Mouse (Mus musculus): ENCODE results near the gene Grm5. TPM values are rescaled to one million over a fixed set of nuclear protein-coding genes. Genes with fewer than 3 reads are reported as not detected.

Grm5 gene
- total RNA-seq, 2 experiments from 2014 or later = 201 TPM

GRCm38 (mm10) chr7:87925956-87926355 is 342.0 kb downstream of the Grm5 start:
- intact Hi-C loops (cut with DNase I) = no loop called here
- TF ChIP-seq CTCF (IDR thresholded peaks at IDR 0.05) = no peak
- Histone ChIP-seq H3K4me3 (peak overlapping the region; percentile 22), H3K27ac (peak overlapping the region; percentile 56; the same call in 1 of the 2 replicates)
- DNase-seq (ENCODE audit: extremely low spot score in 1 of 2, low spot score in 2 of 2) = peak; percentile 38

DNA sequence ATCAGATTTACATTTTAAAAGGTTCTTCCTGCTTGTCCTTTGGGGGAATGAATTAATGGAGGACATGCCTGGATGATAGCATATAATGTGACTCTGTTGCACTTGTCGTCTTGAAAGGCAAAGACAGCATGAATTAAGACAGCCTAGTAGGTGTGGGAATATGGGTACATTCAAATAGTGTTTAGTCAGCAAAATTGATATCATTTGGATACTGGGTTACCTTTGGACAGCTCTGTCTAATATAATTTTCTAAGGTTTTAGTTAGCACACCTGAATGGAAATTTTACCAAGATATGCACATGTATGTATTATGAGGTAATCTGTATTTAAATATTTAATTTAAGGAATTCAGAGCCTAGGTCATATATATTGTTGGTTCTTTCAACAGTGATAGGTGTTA is 353.4 kb downstream of the Grm5 start:
- intact Hi-C loops (cut with DNase I) = no loop called here
- no peak for TF ChIP-seq CTCF (IDR thresholded peaks at IDR 0.05)
- Histone ChIP-seq H3K27ac (no peak overlapping the region), H3K4me3 (no peak overlapping the region)
- no peak for DNase-seq (ENCODE audit: extremely low spot score in 1 of 2, low spot score in 2 of 2)

DNA sequence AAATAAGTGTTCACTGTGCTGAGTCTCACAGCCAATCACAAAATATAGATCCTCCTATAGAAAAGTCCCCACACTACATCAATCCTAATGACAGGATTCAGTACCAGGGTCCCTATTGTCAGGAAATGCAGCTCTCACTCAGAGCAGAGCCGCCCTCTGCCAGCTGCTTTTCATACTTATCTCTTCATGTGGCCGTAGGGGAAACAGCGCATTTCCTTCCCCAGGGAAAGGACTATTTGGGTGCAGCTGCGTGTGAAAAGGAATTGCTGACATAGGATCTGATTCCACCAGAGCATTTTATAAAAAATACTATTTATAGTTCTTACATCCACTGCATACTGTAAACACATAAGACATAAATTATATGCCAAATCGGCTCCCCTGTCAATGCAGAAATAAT is 354.3 kb downstream of the Grm5 start:
- no peak overlapping the region for H3K4me3 ChIP-seq
- no peak for DNase-seq (ENCODE audit: extremely low spot score in 1 of 2, low spot score in 2 of 2)
- TF ChIP-seq CTCF (IDR thresholded peaks at IDR 0.05) = no peak
- no peak overlapping the region for H3K27ac ChIP-seq
- intact Hi-C loops (cut with DNase I) = no loop called here

DNA sequence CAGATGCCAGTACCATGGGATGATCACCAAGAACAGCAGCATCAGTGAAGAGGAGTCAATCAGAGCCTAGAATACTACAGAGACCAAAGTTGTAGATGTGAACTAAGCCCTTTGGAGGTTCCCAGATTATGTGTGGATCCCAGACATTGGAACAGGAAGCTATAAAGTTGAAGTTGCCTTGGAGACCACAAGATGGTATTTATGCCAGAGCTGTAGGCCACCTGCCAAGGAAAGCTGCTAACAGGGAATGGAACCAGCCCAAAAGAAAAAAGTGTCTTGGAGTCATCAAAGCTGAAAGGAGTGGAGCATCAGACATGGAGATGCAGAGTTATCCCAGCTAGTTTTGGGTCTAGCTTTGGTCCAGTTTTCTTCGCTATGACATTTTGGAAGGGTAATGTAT is 366.2 kb downstream of the Grm5 start:
- intact Hi-C loops (cut with DNase I) = loop anchor here (10.0 kb wide), 1 partner anchor 245 kb away; no protein-coding TSS in a partner anchor
- no peak overlapping the region for H3K4me3 ChIP-seq
- no peak for DNase-seq (ENCODE audit: extremely low spot score in 1 of 2, low spot score in 2 of 2)
- H3K27ac ChIP-seq = no peak overlapping the region
- no peak for TF ChIP-seq CTCF (IDR thresholded peaks at IDR 0.05)

- no peak for DNase-seq (ENCODE audit: extremely low spot score in 1 of 2, low spot score in 2 of 2)
- peak overlapping the region; percentile 41; the same call in 1 of the 2 replicates for H3K27ac ChIP-seq
- intact Hi-C loops (cut with DNase I) = no loop called here
- TF ChIP-seq CTCF (IDR thresholded peaks at IDR 0.05) = no peak
- H3K4me3 ChIP-seq = no peak overlapping the region
Observed at GRCm38 (mm10) chr7:87973216-87973615, 389.2 kb downstream of the Grm5 start.

DNA sequence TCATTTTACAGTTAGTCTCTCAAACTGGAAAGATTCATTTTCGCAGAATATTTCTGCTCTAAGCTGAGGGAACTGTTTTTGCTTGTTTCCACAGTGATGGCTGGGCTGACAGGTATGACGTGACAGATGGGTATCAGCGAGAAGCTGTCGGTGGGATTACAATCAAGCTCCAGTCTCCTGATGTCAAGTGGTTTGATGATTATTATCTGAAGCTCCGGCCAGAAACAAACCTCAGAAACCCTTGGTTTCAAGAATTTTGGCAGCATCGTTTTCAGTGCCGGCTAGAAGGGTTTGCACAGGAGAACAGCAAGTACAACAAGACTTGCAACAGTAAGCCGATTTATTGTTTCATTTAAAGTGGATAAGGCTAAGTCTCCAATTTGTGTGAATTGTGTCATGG is 391.1 kb downstream of the Grm5 start:
- no peak overlapping the region for H3K4me3 ChIP-seq
- no peak for DNase-seq (ENCODE audit: extremely low spot score in 1 of 2, low spot score in 2 of 2)
- H3K27ac ChIP-seq = no peak overlapping the region
- TF ChIP-seq CTCF (IDR thresholded peaks at IDR 0.05) = no peak
- intact Hi-C loops (cut with DNase I) = no loop called here

GRCm38 (mm10) chr7:87983494-87983893 is 399.5 kb downstream of the Grm5 start:
- intact Hi-C loops (cut with DNase I) = no loop called here
- no peak for TF ChIP-seq CTCF (IDR thresholded peaks at IDR 0.05)
- Histone ChIP-seq H3K27ac (no peak overlapping the region), H3K4me3 (no peak overlapping the region)
- DNase-seq (ENCODE audit: extremely low spot score in 1 of 2, low spot score in 2 of 2) = no peak

DNA sequence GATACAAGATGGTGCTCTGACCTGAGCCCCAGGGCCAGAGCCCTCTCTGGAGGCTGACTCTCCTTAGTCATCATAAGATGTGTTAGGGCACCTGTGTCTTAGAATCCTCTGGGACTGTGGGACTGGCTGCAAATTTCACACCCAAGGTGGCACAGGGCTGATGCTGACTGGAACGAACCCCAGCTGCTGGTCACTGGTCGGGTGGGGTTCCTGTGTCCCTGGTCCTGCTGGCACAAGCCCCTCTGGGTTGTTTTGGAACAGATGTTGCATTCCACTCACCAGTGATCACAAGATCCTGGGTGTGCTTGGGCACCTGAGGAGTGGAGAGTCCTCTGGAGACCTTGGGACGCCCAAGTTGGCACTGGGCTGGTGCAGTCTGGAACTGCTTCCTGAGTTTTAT is 430.5 kb downstream of the Grm5 start:
- TF ChIP-seq CTCF (IDR thresholded peaks at IDR 0.05) = no peak
- Histone ChIP-seq H3K4me3 (no peak overlapping the region), H3K27ac (no peak overlapping the region)
- intact Hi-C loops (cut with DNase I) = no loop called here
- no peak for DNase-seq (ENCODE audit: extremely low spot score in 1 of 2, low spot score in 2 of 2)

- 0 out of 2 replicates have a peak overlapping the region, but pooled peaks have one; percentile 24 for H3K27ac ChIP-seq
- TF ChIP-seq CTCF (IDR thresholded peaks at IDR 0.05) = no peak
- no peak overlapping the region for H3K4me3 ChIP-seq
- DNase-seq (ENCODE audit: extremely low spot score in 1 of 2, low spot score in 2 of 2) = peak; percentile 17 to 24
- intact Hi-C loops (cut with DNase I) = no loop called here
Observed at GRCm38 (mm10) chr7:88027411-88028132, 443.6 kb downstream of the Grm5 start.

DNA sequence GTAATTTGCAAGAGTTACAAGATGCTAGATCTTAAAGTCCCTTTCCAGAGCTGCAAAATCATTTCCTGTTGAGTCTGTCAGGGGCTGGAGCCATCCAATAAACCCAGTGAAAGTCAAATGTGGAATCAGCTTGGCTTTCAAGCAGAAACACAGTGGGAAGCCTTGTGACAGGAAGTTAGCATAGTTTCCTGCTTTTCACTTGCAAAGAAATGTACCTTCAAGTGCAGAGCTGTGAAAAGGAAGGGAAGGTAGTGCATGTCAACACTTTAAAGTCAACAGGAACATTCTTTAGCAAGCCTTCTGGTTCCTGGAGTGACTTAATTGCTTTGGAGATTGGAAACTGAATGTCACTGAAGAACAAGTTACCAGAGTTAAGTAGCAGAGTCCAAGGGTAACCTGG is 463.4 kb downstream of the Grm5 start:
- Histone ChIP-seq H3K4me3 (no peak overlapping the region), H3K27ac (no peak overlapping the region)
- no peak for TF ChIP-seq CTCF (IDR thresholded peaks at IDR 0.05)
- DNase-seq (ENCODE audit: extremely low spot score in 1 of 2, low spot score in 2 of 2) = no peak
- intact Hi-C loops (cut with DNase I) = no loop called here

DNA sequence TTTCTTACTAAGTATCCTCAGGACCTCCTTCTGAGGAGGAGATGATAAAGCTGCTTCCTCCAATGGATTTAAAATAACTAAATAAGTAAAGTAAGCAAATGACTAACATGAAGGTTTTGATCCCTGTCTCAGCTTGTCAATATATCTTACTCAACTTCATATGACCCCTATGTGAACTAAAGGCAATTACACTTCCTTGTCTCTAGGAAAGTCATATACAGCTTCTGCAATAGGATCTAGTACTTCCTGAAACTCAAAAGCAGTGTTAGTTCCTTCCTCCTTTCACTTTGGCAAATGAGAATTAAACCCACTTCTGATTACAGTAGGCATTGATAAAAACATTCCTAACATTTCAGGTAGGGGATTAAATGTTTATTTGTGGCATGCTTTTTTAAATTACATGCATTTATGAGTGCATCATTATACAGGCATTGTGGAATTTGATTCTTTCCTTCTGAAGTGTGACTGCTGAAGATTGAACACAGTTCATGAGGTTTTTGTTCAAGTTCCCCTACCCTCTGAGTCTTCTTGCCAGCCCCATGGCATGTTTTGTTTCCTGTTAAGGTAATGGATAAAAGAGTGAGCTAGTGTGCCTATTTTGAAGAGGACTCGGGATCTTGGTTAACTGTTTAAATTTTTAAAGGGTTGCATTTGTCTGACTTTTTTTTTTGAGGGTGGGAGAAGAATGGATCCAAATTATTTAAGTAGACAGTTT is 470.4 kb downstream of the Grm5 start:
- H3K4me3 ChIP-seq = no peak overlapping the region
- intact Hi-C loops (cut with DNase I) = no loop called here
- TF ChIP-seq CTCF (IDR thresholded peaks at IDR 0.05) = no peak
- DNase-seq (ENCODE audit: extremely low spot score in 1 of 2, low spot score in 2 of 2) = no peak
- no peak overlapping the region for H3K27ac ChIP-seq

- Histone ChIP-seq H3K27ac (no peak overlapping the region), H3K4me3 (no peak overlapping the region)
- intact Hi-C loops (cut with DNase I) = no loop called here
- TF ChIP-seq CTCF (IDR thresholded peaks at IDR 0.05) = no peak
- DNase-seq (ENCODE audit: extremely low spot score in 1 of 2, low spot score in 2 of 2) = no peak
Observed at GRCm38 (mm10) chr7:88056438-88056837, 472.5 kb downstream of the Grm5 start.
